Mouse (Mus musculus) limb, embryonic 11.5 days (tissue): ENCODE results near the gene Edn3. TPM values are rescaled to one million over a fixed set of nuclear protein-coding genes. Genes with fewer than 3 reads are reported as not detected.

ENCODE experiments used
- ATAC-seq: fragments of 200-750 bp; cut with Nextera tagmentation; 2 replicates; pipeline ENCODE4 v1.8.0; 2017; ENCODE audit warnings: low read depth; ENCODE audit not compliant: insufficient number of reproducible peaks, low FRiP score, low TSS enrichment
- DNase-seq: peaks from one replicate; pipeline ENCODE4 v3.0.0-alpha.2; 2015; ENCODE audit warnings: low spot score
- H3K27ac ChIP-seq: fragments of 300-500 bp; sonication (generic); replicated peaks from 2 replicates; pipeline ENCODE4 v1.5.1; 2014; ENCODE audit warnings: low read depth, mild to moderate bottlenecking, low read length
- H3K27me3 ChIP-seq: fragments of 300-500 bp; sonication (generic); 2 replicates; pipeline ENCODE4 v1.6.1; 2014; ENCODE audit warnings: mild to moderate bottlenecking, low read length, mixed read lengths; ENCODE audit not compliant: control insufficient read depth, insufficient read depth
- H3K36me3 ChIP-seq: fragments of 300-500 bp; sonication (generic); 2 replicates; pipeline ENCODE4 v1.6.1; 2014; ENCODE audit warnings: mild to moderate bottlenecking, low read length, moderate library complexity, mixed read lengths; ENCODE audit not compliant: control insufficient read depth, insufficient read depth
- H3K4me1 ChIP-seq: fragments of 300-500 bp; sonication (generic); 2 replicates; pipeline ENCODE4 v1.6.1; 2014; ENCODE audit warnings: low read length, mixed read lengths; ENCODE audit not compliant: control insufficient read depth, insufficient read depth
- H3K4me2 ChIP-seq: fragments of 300-500 bp; sonication (generic); 2 replicates; pipeline ENCODE4 v1.6.1; 2014; ENCODE audit warnings: low read depth, mild to moderate bottlenecking, moderate library complexity; ENCODE audit not compliant: severe bottlenecking
- H3K4me3 ChIP-seq: fragments of 300-500 bp; sonication (generic); 2 replicates; pipeline ENCODE4 v1.5.1; 2014; ENCODE audit warnings: low read depth, low read length
- H3K9ac ChIP-seq: fragments of 300-500 bp; sonication (generic); 2 replicates; pipeline ENCODE4 v1.6.1; 2014; ENCODE audit warnings: mild to moderate bottlenecking, low read length
- H3K9me3 ChIP-seq: fragments of 300-500 bp; sonication (generic); 2 replicates; pipeline ENCODE4 v1.6.1; 2016; ENCODE audit warnings: low read length; ENCODE audit not compliant: control insufficient read depth
- WGBS: fragments of 180-500 bp; shearing (Covaris S2); extraction: QIAGEN DNeasy Blood & Tissue Kit; methylation state at CpG from one replicate; pipeline ENCODE4 v1.1.7; 2014; 5-methylcytosine and 5-hydroxymethylcytosine counted together
- polyA plus RNA-seq: library from polyadenylated mRNA; unstranded; fragments of >200 nt; fragmentation: Nextera tagmentation; extraction: Ambion mirVana; gene quantifications from 2 replicates; pipeline ENCODE4 v1.2.1, GENCODE M21; 2014

The Edn3 gene
- polyA plus RNA-seq, 1 experiment from 2014 or later, result 18.4 TPM

DNA sequence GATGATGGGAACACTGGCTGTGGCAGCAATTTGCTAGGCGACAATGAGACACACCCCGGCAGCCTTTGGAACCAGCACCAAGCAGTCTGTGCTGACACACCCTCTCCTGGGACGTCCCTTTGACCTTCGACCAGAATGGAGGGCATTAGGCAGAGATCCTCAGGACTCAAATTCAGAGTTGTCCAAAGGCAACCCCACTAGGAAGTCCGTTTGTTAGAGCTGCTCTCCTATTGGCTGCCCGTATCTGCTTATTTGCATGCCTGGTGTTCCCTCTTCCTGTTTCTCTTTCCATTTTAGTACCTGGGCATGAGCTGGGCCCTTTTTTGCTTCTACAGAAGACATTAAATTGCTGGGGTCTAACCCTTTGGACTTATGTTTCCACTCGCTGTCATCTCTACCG is 12.0 kb upstream of the Edn3 start:
- Histone ChIP-seq H3K27me3 (no peaks in the 10 kb centered on the region), H3K9ac (no peak overlapping the region), H3K4me2 (no peak overlapping the region), H3K36me3 (no peaks in the 10 kb centered on the region), H3K4me1 (no peaks in the 10 kb centered on the region), H3K9me3 (no peaks in the 10 kb centered on the region), H3K27ac (no peak overlapping the region), H3K4me3 (no peak overlapping the region)
- no peak for DNase-seq
- no peak for ATAC-seq
- WGBS, result 79% methylated on average over 8 of the region's 8 CpGs

DNA sequence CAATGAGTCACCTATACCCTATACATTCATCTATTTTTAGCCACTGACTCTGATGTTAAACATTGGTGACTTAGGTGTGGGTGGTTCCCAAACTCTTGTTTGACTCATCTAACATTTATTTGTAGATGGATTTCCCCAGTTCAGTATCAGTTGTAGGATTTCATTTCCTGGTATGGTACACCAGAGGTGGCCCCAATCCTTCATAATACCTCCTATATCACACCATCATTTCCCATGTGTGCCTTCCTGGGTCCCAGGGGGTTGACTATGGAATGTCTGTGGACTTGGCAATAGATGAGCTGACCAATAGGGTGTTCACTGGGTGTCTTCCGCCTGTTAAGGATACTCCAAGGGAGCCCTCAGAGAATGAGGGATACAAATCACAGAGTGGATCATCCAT is 7.2 kb upstream of the Edn3 start:
- Histone ChIP-seq H3K4me1 (no peaks in the 10 kb centered on the region), H3K27me3 (no peaks in the 10 kb centered on the region), H3K4me3 (no peak overlapping the region), H3K27ac (no peak overlapping the region), H3K36me3 (no peaks in the 10 kb centered on the region), H3K9ac (no peak overlapping the region), H3K9me3 (no peaks in the 10 kb centered on the region), H3K4me2 (no peak overlapping the region)
- DNase-seq (no peak), ATAC-seq (no peak)
- 83% methylated on average over 1 of the region's 1 CpGs for WGBS

DNA sequence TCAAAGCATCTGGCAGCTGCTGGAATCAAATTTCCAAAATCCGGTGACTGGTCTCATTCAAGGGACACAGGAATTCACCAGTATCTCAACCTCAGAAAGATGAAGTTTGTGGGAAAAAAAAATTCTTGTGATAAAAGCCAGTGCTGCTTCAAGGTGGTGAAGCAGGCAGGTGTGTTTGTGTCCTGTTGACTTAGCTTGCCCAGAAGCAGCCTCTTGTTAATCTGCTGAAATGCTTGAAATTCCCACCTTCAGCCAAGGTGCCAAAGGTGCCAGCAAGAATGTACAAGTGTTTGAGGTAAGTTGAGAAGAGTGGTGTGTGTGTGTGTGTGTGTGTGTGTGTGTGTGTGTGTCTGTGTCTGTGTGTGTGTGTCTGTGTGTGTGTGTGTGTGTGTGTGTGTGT is 6.2 kb upstream of the Edn3 start:
- WGBS, result 56% methylated on average over 1 of the region's 1 CpGs
- Histone ChIP-seq H3K9me3 (no peaks in the 10 kb centered on the region), H3K4me3 (no peak overlapping the region), H3K9ac (no peak overlapping the region), H3K4me1 (no peaks in the 10 kb centered on the region), H3K4me2 (no peak overlapping the region), H3K36me3 (no peaks in the 10 kb centered on the region), H3K27me3 (no peaks in the 10 kb centered on the region), H3K27ac (no peak overlapping the region)
- no peak for ATAC-seq
- no peak for DNase-seq

DNA sequence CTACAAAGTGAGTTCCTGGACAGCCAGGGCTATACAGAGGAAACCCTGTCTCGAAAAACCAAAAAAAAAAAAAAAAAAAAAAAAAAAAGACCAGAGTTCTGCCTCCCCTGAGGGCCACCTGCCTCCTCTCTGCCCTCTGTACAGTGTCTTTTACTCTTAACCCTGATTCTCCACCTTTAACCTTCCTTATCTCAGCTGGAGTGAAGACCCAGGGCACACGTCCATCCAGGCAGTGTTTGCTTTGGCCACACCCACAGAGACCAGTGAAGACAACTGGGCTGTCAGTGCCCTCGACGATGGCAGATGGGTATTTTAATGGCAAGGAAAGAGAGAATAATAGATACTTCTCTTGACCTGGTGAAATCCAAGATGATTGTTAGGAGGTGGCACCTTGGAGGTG is 1.2 kb upstream of the Edn3 start:
- 81% methylated on average over 4 of the region's 4 CpGs for WGBS
- no peak for ATAC-seq
- H3K4me3 ChIP-seq, result no peak overlapping the region

DNA sequence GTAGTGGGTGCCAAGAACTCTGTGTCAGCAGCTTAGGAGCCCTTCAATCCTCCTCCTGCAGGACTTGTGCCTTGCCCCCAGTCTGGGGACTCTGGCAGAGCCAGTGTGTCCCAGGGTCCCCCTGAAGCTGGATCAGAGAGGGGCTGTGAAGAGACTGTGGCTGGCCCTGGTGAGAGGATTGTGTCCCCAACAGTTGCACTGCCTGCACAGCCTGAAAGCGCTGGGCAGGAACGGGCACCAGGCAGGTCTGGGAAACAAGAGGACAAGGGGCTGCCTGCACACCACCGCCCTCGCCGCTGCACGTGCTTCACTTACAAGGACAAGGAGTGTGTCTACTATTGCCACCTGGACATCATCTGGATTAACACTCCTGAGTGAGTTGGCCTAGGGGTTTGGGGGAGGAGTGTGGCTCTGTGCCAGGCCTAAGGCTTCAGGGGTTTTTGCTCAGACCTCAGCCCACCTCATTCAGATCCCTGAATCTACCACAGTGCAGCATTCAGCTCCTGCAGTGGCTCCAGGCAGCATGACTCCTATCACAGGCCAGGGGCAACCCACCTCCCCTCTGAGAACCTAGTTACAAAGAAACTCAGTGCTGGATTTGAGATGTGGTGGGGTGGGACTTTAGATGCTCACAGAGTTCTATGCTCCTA is 1.2 kb downstream of the Edn3 start:
- Histone ChIP-seq H3K9me3 (no peaks in the 10 kb centered on the region), H3K9ac (peak overlapping the region; percentile 80; the same call in 1 of the 2 replicates), H3K27me3 (no peaks in the 10 kb centered on the region), H3K36me3 (no peaks in the 10 kb centered on the region), H3K4me3 (peak overlapping the region; percentile 55), H3K4me2 (peak overlapping the region; percentile 82), H3K4me1 (peaks cover 14% of the 10 kb centered on the region), H3K27ac (no peak overlapping the region)
- ATAC-seq, result 0 out of 2 replicates have a peak, but pooled peaks have one; percentile 24
- DNase-seq, result peak; percentile 64
- 39% methylated on average over 6 of the region's 6 CpGs for WGBS

More for the DNA sequence above, 1.2 kb upstream of the Edn3 start:
- DNase-seq, result no peak
- Histone ChIP-seq H3K9me3 (no peaks in the 10 kb centered on the region), H3K4me2 (no peak overlapping the region), H3K4me1 (peaks cover 14% of the 10 kb centered on the region), H3K27me3 (no peaks in the 10 kb centered on the region), H3K36me3 (no peaks in the 10 kb centered on the region), H3K9ac (no peak overlapping the region), H3K27ac (no peak overlapping the region)

DNA sequence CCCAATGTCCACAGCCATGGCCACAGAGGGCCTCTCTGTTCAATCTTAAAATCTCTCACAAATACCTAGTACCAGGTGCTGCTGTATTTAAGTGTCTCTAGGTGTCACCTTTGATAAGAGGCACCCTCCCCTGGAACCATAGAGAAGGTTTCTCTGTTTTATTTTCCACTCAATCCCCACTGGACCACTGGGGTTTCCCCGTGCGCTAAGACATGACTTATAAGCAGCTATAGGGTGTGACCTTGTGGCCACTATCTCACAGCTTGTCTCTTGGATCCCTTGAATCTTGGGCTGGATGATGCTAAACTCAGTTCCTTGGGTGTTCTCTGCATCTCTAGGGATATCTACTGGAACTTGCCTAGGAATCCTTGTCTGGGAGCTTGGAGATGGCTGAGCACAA is 1.9 kb downstream of the Edn3 start:
- ATAC-seq (no peak), DNase-seq (no peak)
- Histone ChIP-seq H3K9ac (no peak overlapping the region), H3K27ac (no peak overlapping the region), H3K36me3 (no peaks in the 10 kb centered on the region), H3K4me3 (no peak overlapping the region), H3K9me3 (no peaks in the 10 kb centered on the region), H3K4me2 (no peak overlapping the region), H3K4me1 (peaks cover 14% of the 10 kb centered on the region), H3K27me3 (no peaks in the 10 kb centered on the region)
- 98% methylated on average over 2 of the region's 2 CpGs for WGBS

DNA sequence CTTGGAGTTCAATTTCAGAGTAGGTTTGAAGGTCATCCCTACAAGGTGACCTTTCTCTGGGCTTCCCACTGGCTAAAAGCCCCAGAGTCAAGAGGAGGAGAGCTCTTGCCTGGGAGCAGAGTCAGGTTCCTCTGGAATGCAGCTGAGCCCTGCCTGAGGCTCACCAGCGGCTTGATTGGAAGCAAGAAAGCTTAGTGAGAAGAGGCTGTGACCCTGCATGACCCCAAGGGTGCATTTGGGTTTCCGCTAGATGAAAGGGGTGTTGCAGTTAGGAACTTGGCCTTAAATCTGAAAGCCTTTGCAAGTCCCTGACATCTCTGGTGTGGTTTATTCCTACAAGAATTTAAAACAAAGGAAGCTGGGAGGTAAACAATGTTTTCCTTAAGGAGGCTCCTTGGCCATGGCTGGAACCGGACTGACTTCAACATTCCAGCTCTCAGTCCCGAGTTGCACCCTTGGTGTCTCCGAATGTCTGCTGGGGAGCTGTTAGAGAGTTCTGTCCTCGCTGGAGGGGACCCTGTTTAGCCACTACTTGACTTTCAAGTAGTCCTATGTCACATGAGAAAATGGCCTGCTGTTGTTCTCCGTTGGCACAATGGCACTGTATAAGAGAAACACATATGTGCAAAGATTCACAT is 8.6 kb downstream of the Edn3 start:
- H3K9ac ChIP-seq, result no peak overlapping the region
- no peak overlapping the region for H3K4me2 ChIP-seq
- DNase-seq, result peak; percentile 49
- no peaks in the 10 kb centered on the region for H3K9me3 ChIP-seq
- H3K36me3 ChIP-seq, result no peaks in the 10 kb centered on the region
- WGBS, result 47% methylated on average over 7 of the region's 7 CpGs
- peaks cover 18% of the 10 kb centered on the region for H3K4me1 ChIP-seq
- H3K27me3 ChIP-seq, result no peaks in the 10 kb centered on the region
- no peak overlapping the region for H3K4me3 ChIP-seq
- H3K27ac ChIP-seq, result no peak overlapping the region; the same call in 1 of the 2 replicates
- ATAC-seq, result no peak

DNA sequence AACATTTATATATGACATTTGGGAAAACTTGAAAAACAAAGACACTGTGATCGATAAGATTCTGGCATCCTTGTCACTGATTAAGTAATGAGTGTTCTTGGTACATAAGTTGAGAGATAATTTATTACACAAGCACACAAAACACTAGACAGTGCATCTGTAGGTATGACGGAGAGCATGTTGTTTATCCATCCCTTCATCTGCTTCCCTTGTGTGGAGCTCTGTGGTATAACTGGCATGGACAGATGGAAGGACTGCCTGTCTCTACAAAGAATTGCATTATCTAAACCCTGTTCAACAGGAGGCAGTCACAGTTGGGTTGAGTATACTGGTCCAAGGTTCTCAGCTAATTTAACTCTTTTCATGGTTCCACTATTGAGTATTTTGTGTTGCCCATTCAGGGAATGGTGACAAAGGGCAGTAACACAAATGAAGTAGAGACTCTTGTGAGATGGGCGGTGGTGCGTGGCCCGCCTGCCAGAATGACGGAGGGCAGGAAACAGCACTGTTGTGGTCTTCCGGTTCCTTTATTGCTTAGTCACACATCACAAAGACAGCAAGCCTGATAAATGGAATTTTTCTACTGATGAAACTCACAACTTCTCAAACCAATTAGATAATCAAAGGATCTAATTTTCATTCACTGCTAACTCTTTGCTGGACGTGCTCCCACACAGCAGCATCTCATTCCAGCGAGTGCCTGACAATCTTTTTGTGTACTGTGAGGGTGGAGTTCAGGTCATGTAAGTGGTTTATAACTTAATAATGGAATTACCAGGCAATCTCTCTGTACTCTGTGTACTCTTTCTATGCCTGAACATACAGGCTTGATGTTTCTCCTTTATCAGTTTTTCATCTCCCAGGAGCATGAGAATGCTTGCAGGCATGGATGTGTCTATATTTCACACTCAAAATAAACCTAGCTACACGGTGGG is 14.0 kb downstream of the Edn3 start:
- Histone ChIP-seq H3K9ac (no peak overlapping the region), H3K4me1 (peaks cover 14% of the 10 kb centered on the region), H3K4me3 (no peak overlapping the region), H3K4me2 (no peak overlapping the region), H3K9me3 (no peaks in the 10 kb centered on the region), H3K27me3 (no peaks in the 10 kb centered on the region), H3K36me3 (no peaks in the 10 kb centered on the region), H3K27ac (no peak overlapping the region)
- WGBS, result 86% methylated on average over 10 of the region's 10 CpGs
- no peak for DNase-seq
- no peak for ATAC-seq
